Mouse (Mus musculus): Measurements from ENCODE around the gene Gm35315.
"Not testable (repeated sequence)": the region's sequence is repeated elsewhere in the genome, so short reads cannot be mapped to it uniquely, and the experiment has no call there.

Gm35315 gene

DNA sequence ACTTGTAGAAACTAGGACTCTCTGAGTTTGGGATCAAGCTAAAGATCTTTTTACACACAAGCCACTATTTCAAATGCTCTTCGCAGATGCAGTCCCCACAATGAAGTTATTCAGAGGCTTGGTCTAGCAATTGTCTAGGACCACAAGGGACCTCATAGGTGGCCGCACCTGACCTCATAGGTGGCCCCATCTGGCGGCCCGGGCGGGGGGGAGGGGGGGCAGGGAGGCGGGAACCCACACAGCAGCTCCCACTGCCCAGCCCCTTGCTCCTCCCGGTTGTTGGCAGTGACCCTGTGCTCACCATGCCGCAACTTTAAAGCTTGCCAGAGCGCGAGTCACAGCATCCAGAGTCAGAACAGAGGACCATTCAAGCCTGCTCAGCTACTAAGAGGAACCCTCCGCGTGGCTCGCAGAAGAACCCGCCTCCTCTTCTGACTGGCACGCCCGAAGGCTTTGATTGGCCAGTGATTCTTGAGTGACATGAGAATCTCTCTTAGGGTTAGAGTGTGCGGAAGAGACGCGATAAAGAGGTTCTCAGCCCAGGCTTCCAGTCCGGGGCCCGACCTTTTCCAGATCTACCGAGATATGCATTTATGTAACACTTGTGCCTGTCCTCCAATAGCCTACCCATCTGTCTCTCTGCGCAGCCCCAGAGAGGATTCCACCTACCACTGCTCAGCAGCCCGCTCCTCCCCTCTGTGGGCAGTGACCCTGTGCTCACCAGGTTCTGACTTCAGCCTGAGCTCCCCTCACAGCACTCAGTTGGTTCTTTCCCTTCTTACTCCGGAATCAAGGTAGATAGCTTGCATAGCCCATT lies at the start of gene Gm35315:
TSS of gene Gm35315 (minus strand) at position 391 of the 817 bp plus-strand sequence.
- DNase-seq (ENCODE audit: low read depth, low spot score): peak; percentile 96

DNA sequence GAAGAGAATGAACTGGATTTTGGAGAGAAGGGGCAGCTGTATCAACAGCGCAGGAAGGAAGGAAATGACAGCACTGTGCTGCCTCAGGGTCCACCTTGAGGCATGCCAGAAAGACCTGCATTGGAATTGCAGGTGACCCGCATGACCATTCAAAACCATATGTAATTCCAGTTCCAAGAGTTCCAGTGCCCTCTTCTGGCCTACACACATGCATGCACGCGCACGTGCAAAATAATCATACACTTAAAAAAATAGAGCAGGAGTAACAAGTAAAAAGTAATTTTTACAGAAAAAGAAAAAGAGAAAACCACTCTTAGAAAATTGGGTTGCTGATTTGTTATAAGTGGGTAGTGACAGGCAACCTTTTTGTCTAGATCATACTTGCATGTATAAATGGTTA lies 48.8 kb upstream of the Gm35315 start:
- DNase-seq (ENCODE audit: low read depth, low spot score): peak; percentile 30

DNA sequence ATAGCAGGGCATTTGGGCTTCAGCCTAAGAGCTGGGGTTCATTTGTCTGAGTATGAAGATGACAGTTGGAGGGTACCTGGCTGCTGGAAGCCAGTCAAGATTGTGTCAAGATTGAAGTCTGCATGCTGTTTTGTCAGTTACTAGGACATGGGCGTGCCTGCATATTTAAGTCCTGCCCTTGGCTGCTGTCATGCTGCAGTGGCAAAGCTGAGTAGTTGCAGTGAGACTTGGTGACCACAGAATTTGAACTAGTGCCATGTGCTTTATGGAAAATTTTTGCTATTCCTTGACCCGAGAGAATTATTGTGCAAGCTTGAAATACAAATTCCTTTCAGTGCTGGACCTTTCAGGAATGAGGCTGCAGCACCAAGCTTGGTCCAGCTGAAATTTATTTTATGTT lies 48.1 kb upstream of the Gm35315 start:
- DNase-seq (ENCODE audit: low read depth, low spot score): no peak

DNA sequence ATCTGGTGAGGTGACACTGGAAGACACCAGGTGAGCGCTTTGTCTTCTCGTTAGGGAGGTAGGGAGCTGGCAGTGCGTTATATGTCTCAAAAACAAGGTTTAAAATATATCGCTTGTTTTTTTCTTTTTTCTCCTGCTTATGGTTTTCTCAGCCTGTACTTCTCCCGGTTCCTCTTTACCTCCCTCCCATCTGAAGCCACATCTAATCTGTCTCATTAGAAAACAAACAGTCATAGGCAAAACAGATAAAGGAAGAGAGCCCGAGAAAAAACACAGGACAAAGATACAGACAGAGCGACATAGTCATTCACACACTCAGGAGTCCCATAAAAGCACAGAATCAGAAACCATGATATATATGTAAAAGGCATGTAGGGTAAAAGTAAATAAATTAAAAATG lies 46.2 kb upstream of the Gm35315 start:
- DNase-seq (ENCODE audit: low read depth, low spot score): no peak

DNA sequence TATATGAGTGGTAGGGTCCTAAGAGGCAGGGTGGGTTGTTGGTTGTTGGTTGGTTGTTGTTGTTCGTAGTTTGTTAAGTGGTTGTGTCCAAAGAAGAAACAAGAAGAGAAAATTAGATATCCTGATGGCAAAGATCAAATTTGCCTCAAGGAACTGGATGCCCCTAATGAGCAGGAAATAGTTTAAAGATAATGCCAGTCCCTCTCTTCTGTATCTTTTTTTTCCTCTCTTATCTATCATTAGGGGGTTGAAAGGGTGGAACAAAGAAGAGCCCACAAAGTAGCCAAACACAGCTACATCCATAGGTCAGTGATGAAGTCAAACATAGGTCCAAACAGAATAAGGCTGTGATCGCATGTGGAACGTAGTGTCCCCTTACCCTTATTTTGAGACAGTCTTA lies 45.1 kb upstream of the Gm35315 start:
- DNase-seq (ENCODE audit: low read depth, low spot score): no peak

DNA sequence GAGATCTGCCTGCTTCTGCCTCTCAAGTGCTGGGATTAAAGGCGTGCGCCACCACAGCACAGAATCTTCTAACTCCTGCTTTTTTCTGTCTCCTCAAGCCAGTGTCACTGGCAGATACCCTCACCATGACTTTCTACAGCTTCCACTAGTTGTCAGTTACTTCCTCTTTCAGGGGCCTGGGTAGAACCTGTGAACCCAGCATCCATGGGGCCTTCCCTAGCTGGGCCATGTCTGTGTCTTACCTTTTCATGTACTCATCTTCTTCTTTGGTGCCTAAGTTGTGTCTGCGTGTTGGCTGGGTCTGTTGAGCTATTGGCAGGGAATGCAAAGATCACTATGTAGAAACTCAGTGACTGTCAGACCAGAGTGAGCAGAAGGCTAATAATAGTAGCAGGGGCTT lies 43.6 kb upstream of the Gm35315 start:
- DNase-seq (ENCODE audit: low read depth, low spot score): peak; percentile 67

DNA sequence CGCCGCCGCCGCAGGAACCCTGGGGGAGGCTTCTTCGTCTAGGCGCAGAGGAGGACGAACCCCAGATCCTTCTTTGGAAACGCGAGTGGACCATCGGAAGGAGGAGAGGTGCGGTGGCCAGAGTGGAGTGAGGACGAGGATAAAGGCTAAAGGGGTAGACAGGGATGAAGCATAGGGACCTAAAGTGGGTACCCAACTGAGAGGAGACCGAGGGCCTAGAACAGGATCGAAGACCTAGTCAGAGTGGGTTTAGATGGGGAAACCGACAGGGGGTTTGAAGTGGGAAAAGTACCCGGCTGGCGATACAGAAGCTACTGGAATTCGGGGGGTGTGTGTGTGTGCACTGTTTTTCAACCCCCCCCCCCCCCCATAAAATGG lies 41.9 kb upstream of the Gm35315 start:
- DNase-seq (ENCODE audit: low read depth, low spot score): no peak

DNA sequence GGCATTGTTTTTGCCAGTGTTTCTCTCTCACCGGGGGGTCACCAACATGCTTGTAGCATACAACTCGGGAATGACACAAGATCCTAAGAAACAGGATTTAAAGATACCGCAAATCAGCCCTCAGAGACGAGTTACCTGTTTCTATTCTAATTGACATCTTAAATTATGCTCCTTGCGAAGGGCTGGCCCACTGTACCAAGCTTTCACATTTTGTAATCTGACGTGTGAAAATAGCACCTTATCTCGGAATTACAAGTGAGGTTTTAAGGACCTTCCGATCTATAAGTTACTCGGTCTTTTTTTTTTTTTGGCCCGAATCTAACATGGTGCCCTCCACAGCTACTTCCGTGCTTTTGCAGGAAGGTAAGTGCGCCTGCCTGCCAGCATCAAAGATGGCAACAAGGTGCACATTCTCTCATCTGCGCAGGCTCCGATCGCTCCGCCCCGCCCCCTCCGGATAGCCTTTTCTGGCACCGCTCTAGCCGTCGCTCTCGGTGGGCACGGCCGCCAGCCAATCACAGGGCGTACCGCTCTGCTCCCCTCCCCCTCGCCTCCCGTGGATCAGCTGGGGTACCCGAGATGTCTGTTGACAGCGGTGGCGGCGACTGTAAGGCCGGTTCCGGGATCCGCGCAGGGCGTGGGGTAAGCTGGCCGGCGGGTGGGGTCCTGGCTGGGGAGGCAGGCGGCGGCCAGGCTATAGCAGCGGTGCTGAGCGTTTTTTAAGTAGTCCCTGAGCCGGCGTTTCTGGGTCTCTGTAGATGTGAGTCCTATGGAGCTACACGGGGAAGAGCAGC lies 41.3 kb upstream of the Gm35315 start, which contains the start of gene Chfr:
TSS of gene Chfr (plus strand) at position 550 of the 794 bp plus-strand sequence.
- peak; percentile 99 for DNase-seq (ENCODE audit: low read depth, low spot score)

DNA sequence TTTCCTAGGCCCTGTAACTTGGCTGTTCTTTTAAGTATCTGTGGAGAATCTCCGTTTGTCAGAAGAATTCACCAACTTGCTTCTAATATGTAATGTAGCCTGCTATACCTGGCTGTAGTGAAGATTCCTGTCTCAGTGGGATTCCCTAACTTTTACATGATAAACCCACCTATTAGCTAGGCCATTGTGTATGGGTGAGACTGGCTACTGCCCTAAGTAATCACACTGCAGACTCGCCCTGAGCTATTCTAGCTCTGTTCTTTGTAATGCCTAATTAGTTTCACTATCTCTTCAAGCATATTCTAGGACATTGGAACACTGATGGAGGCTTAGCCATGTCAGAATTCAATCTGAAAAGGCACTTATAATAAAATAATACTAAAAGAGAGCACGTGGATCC lies 28.2 kb upstream of the Gm35315 start:
- DNase-seq (ENCODE audit: low read depth, low spot score): not testable (repeated sequence)

DNA sequence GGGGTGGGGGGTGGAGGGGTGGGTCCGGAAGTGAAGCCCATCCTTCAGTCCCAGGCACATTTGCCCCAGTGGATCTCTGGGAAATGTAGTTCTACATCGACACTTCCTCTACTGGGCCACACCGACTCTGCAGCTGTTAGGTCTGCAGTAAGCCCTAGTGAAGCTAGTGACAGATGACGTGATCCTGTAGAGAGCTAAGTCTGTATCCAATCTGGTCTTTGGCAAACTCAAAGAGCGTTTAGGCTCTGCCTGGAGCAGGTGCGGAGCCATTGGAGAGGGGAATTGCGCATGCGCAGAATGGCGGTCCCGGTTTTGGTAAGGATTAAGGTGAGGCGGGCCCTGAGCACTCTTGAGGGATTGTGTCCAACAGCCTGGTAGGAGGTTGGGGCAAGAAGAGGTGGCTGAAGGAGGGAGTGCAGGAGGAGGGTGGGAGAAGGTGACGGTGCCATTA lies 15.8 kb upstream of the Gm35315 start, which contains the start of gene Zfp605:
TSS of gene Zfp605 (plus strand) at position 102 of the 451 bp plus-strand sequence.
- peak; percentile 93 for DNase-seq (ENCODE audit: low read depth, low spot score)

DNA sequence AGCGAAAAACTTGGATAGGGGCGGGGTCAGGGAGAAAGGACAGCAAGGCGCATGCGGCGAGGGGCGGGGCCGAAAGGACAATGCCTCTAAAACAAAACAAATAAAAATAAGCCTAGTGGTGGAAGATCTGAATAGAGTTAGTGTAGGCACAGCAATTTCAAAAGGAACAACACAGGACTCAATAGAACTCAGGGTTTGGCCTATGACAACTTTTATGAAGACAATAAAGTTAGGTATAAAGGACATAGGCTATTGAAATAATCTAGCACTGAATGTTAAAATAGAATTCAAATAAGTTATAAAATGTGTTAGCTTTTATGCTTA lies 14.0 kb upstream of the Gm35315 start:
- DNase-seq (ENCODE audit: low read depth, low spot score): no peak

DNA sequence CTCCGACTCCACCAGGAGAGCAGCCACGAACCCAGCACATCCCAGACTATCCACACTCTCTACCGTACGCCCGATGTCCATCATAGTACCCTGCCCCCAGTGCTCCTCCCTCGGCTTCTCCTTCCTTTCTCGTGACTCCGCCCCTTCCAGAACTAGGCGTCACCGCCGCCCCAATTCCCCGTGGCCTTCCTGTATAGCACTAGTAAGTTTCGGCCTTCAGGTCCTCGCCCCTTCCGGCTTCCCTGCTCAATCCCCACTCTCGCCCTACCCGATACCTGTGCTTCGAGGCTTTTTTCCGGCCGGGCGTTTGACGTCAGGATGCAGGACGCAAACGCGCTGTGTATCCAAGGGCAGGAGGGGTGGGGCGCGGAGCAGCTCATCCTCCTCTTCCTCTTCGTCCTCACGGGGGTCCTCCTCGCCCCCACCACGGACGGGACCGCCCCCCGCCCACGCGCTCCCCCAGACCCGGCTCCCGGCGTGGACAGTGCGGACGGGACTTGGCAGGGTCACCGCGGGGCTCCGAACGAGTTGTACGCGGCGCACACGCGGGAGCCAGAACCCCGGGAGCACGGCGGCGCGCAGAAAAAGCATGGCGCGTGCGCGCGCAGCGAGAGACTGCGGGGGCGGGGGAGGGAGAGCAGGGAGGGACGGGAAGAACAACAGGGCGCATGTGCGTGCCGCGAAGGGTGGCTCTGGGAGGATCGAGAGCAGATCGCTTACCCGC lies 13.5 kb upstream of the Gm35315 start, which contains the start of gene Gtpbp6:
TSS of gene Gtpbp6 (minus strand) at position 617 of the 724 bp plus-strand sequence.
- DNase-seq (ENCODE audit: low read depth, low spot score): peak; percentile 99

DNA sequence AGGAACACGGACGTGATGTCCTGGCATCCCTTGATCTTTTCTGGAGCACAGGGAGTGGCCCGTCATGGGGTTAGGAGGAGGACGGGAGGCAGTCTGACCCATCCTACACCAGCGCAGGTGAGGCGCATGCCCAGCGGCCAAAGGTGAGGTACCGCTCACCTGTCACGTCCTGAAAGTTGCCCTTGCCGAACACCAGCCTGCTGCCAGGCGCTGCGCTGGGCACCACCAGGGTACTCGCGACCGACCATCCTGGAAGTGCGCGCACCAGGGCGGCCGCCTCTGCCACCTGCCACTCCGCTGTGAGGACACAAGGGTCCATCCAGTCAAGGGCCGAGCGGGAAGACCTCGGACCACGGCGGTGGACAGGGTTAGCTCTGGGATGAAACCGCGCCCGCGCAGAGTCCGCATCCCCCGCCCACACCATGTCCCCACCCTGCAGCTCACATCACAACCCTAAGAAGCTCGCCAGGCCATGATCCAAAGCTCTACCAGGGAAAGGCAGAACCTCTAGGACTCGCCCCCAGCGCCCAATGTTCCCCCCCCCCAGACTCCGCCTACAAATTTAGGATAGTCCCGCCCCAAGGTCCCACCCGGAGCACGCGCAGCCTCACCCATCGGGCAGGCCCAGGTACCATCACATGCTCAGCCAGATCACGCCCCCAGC lies 12.8 kb upstream of the Gm35315 start:
- no peak for DNase-seq (ENCODE audit: low read depth, low spot score)

DNA sequence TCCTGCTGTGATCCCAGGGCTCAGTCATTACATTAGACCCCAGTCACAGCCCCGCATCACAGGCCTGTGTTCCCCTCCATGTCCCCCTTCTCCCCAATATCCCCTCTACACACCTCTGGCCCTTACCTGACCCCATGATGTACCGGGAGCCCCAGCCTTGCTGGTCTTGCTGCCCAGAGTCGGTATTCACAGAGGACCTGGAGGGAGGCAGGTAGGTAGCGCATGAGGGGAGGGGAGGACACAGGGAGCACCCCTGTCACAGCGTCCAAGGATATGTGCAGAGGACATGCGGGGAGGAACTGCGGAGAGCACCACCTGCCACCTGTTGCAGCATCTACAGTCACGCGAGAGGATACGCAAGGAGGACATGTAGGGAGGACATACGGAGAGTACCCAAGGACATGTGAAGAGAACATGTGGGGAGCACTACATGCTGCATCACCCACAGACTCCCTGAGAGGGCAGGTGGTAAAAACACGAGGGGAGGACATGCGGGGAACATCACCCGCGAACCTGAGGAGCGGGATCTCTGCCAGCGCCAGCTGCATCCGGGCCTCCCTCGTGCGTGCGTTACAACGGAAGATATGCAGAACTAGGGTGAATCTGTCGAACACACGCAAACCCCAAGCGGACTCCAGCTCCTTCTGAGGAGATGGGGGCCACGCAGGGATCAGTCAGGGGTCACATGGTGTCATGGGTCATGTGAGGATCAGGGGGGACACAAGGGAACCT lies 12.1 kb upstream of the Gm35315 start:
- DNase-seq (ENCODE audit: low read depth, low spot score): no peak

DNA sequence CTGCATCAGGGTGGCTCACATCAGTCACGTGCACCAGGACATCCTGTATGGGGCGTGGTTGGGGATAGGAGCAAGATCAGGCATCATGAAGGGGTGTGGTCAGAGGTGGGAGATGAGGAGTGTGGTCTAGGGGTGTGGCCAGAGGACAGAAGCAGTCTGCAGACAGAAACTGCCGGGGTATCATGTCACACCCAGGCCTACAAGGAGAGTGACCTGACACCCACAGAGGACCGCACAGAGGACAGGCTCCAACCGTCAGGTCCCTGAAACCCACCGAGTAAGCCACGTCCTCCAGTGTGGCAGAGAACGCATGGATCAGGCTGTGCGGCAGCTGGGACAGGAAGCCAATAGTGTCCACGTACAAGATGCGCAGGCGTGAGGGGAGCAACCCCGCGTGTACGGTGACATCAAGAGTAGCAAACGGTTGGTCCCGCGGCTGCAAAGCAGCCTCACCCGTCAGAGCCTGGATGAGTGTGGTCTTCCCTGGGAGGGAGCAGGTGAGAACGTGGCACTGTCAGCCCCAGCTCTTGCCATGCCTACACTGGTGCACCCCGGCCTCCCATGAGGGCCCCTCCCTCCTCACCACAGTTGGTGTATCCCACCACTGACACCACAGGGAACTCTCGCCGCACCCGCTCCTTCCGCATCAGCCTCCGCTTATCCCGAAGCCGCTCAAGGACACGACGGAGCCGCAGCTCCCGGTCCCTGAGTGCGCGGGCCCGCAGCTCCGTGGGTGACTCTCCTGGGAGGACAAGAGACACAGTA lies 10.6 kb upstream of the Gm35315 start:
- no peak for DNase-seq (ENCODE audit: low read depth, low spot score)

DNA sequence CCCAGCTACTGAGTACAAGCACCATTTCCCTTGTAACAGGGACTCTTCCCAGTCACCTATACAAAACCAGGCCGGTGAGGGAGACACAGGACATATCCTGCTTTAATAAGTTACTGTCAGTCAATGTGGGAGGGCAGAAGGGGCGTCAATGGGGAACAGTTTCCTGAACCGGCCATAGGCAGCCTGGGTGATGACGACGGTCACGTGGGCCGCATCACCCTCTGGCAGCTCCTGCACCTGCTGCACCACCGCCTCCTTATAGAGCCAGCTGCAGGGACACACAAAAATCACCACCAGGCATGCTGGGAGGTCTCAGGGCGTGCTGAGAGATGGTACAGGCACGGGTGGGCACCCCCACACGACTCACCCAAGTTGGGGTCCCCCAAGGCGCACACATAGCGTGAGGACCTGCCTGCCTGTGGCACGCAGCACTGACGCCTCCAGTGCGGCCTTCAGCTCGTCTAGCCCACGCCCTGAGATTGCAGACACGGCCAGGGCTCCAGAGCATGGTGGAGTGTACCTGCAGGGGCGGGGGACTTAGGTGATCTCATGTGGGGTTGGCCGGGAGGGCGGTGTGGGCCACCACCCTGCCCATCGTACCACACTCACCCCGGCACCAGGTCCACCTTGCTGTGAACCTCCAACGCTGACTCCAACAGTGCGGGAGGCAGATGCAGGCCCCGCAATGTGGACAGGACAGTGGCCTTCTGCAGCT lies 9.8 kb upstream of the Gm35315 start:
- no peak for DNase-seq (ENCODE audit: low read depth, low spot score)

DNA sequence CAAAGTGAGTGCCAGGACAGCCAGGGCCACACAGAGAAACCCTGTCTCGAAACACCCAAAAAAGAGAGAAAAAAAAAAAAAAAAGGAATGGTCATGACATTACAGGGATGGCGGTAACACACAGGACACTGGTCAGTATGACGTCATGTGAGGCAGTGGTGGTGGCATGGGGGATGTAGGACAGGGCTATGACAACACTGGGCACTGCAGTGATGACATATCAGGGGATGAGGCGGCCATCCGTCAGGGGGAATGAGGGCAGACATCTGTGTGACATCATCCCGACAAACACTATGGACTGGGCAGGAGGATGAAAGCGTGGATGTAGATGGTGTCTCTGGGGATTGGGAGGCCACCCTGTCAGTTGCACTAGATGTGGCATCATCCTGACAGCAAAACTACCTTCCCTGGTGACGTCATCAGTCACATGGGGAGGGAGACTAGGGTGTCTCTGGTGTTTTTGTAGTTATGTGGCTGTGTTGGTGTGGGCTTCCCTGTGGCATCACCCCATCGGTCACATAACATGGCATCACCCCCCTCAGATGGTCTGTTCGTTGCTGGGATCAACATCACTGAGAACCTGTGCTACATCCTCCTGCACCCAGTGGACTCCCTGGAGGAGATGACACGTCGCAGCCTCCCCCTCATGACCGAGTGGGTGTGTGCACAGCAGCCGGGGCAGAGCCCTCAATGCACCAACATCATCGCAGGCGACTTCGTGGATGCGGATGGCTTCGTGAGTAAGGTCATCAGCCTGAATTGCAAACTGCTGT lies 8.8 kb upstream of the Gm35315 start:
- DNase-seq (ENCODE audit: low read depth, low spot score): no peak

DNA sequence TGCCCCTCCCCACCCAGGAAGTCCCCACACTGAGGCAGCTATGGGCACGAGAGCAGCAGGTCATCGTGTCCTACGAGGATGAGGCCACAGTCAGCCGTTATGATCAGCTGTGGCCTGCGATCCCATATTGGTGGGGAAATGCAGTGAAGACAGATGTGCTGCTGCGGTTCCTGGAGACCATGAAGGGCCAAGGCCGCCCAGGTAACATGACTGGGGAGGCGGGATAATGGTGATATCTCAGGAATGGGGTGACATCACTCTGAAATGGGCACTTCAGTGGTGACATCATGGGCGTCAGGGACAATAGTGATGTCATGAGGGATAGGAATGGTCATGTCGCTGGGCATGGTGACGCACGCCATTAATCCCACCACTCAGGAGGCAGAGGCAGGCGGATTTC lies 8.2 kb upstream of the Gm35315 start:
- DNase-seq (ENCODE audit: low read depth, low spot score): no peak

Measured in A20 (cell line).